Mouse (Mus musculus): ENCODE measurements at regions not wholly inside any gene's neighbourhood (a gene's known extent, or its start where the extent isn't known, plus 50 kb on each side); places are given as distances from the start of the nearest gene placed in this dataset.

- no peak for TF ChIP-seq CTCF (IDR thresholded peaks at IDR 0.05; ENCODE audit: low read depth)
- no peak for TF ChIP-seq EP300 (IDR thresholded peaks at IDR 0.05; ENCODE audit: low read depth)
Observed at GRCm38 (mm10) chr12:39094638-39095230, 315.6 kb downstream of the Etv1 start.

Data from heart, postnatal 0 days (tissue).